Mouse (Mus musculus) skeletal muscle tissue, adult 2 months (tissue): Measurements from ENCODE around the gene Bicc1.
"Not testable (repeated sequence)": the region's sequence is repeated elsewhere in the genome, so short reads cannot be mapped to it uniquely, and the experiment has no call there.

ENCODE experiments used
- DNase-seq: peaks from one replicate; pipeline ENCODE4 v3.0.0-alpha.2; 2012; ENCODE audit warnings: low read depth, low spot score

Bicc1 gene

DNA sequence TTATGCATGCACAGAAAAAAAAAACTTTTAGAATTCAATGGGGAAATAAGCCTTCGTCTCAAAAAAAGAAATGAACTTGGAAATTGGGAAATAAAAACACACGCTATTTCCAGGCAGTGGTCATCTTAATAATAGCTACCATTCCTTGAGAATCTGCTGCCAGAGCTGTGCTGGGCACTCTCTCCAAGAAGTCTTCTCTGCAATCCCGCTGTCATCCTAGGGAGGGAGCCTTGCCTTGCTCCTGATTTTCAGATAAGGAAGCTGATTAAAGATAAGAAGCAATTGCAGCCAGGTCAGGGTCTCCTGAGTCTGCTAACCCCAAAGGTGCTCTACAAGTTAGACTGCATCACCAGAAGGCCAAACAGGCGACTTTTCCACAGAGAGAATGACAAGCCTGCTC is 161.4 kb downstream of the Bicc1 start:
- no peak for DNase-seq

DNA sequence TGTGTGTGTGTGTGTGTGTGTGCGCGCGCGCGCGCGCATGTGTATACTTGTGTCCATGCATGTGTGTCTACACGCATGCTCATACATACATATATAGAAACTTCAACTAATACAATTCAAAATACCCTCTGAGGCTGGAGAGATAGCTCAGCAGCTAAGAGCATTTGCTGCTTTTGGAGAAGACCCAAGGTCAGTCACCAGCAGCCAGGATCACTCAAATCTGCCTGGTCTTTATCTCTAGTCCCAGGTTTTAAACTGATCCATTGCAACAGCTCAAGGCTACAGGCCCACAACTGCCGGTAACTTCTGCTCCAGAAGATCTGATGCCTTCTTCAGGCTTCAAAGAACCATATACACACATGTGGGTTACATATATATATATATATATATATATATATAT is 163.4 kb downstream of the Bicc1 start:
- no peak for DNase-seq

DNA sequence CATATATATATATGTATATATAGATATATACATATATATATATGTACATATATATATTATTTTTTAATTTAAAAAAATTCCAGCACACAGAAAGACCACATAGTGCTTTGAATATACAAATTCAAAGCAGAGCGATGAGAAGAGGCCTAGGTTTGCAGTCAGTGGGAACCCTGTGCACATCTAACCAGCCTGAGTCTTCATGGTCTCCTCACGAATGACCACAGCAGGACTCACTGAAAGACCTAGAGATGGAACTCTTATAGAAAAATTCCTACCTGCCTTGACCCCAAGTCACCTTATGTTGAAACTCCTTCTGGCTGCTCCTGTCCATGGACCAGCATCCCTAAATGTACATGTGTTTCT is 165.4 kb downstream of the Bicc1 start:
- DNase-seq = no peak

DNA sequence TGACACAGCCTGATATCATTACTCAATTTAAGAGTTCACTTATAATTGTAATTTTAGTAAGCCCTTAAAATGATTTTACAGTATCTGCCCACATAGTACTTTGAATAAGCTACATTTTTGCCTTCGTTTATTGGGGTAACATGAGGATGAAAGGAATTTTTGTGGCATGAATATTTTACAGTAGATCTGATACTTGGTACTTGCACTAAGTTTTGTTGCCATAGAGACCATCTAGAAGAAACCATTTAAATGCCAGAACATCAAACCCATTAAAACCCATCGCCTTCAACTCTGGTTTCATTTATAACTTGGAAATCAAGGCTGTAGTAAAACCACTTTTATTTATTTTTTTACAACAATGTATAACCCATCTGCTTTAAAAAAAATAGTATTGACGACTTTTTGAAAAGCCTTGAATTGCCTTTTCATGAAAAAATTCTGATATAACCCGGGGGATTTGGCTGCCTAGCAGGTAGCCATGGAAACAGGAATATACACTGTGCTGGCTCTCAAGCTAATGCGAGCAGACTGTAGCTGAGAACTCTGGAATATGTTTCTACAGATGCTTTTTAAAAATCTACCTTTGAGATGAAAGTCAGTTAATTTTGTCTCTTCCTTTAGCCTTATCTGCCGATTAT is 165.9 kb downstream of the Bicc1 start:
- no peak for DNase-seq

DNA sequence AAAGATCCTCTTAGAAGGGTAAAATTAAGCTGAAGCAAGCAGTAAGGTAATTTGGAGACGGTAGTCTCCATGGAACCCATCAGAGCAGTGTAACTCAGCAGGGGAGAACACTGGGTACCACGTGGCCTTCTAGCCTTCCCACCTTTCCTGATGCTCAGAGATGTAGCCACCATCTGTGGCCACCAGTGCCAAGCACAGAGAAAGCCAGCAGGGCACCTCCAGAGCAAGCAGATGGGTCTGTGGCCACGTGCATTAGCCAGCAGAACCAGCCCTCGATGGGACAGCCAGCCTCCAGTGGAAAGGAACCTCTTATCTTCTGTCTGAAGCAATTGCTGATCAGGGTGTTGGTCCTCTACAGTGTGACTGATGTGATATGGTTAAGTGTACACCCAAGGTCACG is 172.1 kb downstream of the Bicc1 start:
- no peak for DNase-seq

DNA sequence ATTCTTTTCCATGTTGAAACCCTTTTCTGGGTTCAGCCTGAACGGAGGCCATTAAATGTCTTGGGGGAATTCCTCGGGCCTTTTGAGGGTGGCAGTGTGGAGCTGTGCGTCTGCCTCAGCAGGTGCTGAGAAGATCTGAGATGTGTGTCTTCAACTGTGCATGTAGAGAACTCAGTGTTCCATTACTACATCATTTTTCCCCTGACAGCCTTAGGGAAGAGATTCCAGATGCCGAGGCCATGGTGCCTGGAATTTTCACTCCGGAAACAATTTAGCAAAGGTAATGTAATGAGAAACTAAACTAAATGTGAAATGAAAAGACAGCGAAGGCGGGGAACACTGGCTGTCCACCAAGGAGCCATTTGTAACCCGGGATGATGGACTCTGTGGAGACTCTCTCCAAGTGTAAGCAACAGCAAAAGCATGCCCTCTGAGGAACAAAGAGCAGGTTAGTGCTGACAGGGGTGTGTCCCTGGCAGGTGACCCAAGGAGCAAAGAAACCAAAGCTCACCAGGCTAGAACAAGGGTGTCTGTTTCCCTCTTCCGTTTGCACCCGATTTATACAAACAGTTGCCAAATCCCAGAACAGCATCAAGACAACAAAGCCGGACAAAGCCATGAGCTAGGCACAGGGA is 176.3 kb downstream of the Bicc1 start:
- peak; percentile 57 for DNase-seq

DNA sequence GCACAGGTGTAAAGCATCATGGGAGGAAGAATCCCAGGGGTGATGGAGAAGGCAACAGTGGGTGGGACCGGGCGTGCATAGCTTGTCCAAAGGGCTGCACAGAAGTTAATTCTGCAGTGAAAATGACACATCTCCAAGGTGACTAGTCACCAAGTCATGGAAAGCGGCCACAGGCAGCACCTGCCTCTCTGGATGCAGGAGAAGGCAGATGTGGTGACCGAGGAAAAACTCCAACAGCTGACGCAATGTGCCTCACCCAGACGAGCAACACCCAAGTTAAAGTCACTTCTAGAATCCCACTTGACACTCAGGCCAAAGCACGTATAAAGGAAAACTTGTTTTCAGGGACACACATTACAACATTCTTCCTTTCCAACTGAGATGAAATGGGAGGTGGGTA is 177.3 kb downstream of the Bicc1 start:
- no peak for DNase-seq

DNA sequence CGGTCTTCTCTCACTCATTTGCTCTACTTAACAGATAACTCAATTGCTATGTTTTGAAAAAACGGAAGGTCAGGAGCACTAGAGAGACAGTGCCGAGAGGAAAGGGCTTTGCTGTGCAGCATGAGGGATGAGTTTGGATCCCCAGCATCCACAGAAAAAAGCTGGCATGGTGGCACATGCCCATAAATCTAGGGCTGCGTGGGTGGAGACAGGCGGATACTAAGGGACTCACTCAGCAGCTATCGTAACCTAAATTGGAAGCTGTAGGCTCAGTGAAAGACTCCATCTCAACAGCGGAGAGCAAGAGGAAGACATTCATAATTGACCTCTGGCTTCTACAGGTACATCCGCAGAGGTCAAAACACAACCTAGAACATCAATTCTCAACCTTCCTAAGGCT is 179.8 kb downstream of the Bicc1 start:
- no peak for DNase-seq

DNA sequence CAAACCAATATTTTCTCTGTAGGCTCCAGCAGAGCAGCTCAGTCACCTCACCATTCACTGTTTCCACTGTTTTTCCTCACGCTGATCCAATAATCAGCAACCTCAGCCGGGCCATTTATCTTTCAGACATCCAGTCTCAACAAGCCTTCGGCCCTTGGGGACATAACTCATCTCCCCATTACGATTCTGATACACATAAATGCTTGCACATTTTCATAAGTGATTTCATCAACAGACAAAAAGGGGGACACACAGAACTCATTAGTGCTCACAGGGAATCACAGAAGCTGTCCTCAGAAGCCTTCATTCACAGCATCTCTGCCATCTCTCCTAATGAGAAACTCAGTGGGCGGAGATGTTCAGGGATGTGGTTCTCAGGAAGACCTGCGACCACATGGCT is 182.4 kb downstream of the Bicc1 start:
- DNase-seq = peak; percentile 71

DNA sequence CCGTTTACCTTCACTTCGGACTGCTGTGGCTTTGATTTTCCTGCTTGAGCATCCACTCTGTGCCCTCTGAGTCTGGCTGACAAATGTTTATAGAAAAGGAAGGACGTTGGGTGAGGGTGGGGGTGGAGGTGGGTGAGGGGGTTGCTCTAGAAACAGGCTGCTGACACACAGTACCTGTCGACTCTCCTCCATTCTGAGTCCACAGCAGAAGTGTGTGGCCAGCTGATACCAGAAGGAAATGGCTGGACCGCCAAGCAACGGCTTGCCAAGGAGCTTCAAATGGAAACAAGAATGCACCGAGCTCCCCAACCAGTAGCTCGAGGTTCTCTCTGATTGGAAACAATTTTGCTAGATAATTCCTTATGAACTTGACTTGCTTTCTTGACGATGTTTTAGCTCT is 182.9 kb downstream of the Bicc1 start:
- no peak for DNase-seq

DNA sequence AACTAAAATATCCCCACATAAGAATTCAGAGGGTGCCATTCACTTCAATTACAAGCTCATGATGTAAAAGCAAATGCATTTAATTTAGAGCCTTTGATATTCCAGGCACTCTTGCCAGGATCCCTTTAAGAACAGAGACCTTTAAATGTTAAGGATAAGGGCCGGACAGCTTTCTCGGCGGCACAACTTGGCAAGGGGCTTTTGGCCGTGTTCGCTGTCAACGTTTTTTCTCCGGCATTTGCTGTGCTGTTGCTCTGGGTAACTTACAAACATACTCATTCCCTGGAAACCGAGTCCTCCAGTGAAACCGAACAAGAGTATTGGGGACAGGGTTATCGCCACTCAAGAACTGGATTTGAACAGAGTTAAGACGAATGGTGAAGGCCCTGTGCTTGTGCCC is 188.3 kb downstream of the Bicc1 start:
- no peak for DNase-seq

DNA sequence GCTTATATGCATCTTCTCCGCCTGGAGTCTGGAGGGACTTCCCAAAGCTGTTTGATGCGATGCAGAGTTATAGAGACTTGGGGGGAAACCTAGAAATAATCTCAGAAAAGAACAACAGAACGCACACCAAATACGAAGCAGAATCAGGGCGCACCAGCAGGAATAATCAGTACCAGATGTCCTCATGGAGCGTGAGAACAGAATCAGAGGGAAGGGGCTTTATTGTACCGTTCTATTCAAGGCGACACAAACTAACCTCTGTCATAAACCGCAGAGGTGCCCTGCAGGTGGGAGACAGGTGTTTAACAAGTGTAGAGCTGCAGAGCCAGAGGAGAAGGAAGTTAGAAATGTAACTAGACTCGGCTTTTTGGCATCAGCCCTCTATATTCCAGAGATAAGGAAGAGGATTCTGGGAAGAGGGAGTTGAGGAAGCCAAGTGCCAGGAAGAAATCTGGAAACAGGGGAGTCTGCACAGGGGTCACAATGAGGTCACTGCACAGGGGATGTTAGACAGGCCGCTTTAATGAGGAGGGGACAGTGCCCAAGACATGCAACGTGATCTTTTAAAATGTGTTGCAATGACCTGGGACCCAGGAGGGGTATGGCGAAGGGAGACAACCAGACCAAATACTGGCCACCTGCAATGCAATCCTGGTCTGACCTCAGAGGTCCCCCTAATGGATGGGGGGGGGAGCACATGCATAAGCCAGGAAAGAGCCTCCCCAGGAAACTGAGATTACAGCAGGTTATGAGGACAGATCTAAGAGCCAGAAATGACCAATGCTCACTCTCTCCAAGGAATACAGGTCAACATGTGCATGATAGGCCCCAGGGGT is 190.4 kb downstream of the Bicc1 start:
- DNase-seq = peak; percentile 63

DNA sequence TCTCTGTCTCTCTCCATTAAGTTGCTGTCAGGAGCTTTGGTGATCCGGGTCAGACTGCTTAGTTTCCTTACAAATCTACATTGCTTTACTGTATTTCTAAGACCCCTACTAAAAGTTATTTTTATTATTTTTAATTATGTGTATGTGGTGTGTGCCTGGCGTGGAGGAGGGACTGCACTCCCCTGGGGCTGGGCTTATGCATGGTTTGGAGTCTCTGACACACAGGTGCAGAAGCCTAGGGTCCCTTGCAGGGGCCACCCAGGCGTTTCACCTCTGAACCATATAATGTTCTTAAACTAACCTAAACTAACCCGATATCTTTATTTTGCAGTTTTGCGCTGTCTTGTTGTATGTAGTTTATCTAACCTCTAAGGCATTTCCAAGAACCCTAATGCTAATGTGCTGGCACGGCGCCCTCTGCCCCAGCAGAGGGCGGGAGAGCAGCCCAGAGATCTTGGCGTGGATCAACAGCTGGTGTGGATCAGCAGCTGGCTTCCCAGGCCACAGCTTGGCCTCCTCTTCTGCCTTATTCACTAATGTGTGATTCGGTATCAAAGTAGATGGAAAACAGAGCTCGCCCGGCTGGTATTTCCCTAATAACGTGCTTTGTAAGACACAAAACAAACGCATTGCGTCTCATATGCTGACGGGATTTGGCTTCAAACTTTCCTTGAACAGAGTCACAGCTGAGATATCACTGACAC is 192.7 kb downstream of the Bicc1 start:
- peak; percentile 87 for DNase-seq

DNA sequence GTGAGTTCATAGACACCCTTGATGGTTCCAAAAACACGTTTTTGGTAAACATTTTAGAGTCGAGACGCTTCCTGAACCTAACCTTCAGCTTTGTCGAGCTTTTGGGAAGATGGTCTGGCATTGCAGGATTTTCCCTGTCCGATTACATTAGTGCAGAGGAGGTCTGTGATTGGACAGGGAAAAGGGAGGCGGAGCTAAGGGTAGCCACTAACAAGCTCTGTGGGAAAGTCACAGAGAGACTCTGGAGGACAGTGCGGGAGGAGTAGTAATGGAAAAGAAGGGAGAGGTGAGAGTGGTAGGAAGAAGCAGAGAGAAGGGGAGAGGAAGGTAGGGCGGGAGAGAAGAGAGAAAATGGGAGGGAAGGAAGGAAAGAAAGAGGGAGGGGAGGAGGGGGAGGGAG is 194.8 kb downstream of the Bicc1 start:
- no peak for DNase-seq

DNA sequence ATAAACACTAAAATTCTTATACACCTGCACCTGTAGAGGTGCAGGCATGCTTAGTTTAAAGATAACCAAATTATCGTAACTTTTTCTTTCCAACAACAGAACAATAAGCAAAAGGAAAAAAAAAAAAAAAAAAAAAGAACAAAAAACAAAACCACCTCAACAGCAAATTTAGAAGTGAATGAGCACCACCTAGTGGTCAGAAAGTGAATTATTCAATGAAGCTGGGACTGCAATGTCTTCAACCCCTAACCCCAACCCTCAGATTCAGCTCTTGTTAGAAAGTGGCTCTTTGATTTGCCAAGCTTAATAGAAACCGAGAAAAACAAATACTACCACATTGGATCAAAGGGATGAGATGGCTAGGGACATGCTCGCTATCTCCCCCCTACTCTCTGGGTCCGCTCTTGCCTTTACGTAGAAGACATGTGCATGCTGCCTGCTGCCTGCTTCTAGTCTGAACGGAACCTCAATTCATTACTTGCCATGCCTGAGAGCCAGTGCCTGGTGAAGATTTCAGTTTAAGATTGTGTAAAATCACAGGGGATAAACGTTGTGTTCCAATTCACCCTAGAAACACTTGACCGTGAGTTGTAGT is 195.8 kb downstream of the Bicc1 start:
- DNase-seq = peak; percentile 44

DNA sequence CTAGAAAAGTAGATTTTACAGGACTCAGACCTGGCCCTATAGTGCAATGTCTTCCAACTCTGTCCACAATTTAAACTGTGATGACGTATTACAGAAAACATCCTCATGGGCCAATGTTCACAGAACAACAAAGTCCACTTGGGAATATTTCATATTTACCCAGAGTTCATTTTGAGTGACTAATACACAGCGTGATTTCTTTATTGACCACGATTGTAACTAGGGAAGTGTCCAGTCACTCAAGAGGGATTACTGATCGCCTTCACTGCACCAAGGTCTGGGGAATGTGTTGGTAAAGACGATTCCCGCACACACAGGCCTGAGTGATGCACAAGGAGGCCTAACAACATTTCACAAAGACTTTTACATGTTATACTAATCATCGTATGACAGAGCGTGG is 197.9 kb downstream of the Bicc1 start:
- DNase-seq = no peak

DNA sequence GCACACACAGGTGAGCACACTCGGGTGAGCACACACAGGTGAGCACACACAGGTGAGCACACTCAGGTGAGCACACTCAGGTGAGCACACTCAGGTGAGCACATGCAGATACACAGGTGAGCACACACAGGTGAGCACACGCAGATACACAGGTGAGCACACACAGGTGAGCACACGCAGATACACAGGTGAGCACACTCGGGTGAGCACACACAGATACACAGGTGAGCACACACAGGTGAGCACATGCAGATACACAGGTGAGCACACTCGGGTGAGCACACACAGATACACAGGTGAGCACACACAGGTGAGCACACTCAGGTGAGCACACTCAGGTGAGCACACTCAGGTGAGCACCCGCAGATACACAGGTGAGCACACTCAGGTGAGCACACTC is 199.1 kb downstream of the Bicc1 start:
- DNase-seq = not testable (repeated sequence)

DNA sequence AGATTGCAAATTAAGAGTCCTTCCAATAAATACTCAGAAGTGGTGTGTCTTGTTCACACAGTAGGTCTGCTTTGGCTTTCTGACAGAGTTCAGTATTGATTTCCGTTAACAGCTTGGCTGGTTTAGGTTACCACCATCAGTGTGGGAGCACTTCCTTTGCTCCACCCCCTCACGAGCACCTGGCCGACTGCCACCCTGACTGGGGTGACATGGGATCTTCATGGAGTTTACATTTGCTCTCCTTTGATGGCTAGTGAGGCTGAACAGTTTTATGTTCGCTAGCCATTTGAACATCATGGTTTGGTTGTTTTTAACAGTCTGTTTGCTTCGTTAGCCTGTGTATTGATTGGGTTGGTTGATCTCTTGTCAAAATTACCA is 206.7 kb downstream of the Bicc1 start:
- DNase-seq = no peak

DNA sequence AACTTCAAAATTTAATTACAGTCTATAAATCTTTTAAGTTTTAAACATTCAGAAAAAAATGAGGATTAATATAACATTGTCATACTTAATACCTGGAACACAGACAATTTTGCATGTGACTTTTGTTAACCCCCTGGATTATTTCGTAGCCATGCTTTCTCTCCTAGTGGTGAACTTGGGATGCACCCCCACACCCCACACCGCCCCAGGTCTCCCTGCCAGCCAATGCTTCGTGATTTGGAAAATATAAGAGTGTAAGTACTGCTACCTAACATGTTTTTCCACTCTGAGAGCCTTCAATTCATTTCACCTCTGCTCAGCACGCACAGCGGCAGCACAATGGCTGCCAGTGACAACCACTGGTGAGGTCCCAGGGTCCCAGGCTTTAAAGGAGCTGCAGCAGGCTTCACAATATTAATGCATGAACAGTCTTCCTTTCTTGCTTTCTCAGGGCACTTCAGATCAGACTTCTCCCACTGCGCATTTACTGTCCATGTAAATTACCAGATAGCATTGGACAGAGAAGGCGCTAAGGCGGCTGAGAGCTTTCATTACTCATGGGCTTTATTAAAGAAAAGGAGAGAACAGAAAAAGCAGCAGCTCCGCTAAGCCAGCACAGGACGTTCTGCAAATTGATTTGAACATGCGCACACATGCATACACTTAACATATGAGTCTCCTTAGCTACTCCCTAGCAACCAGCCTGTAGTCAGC is 207.3 kb downstream of the Bicc1 start:
- DNase-seq = no peak

DNA sequence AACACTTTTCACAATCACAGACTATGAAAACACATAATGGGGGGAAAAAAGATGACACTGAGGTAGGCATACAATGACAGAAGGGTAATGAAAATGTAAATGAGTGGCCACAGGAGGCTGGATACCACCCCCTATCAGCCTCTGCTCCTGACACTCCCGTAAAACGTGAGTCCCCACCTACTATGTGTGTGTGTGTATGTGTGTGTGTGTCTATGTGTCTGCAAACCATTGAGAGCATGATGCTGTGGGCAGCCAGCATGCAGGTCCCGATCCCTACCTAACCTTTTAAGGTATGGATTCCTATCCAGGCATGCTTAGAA is 209.4 kb downstream of the Bicc1 start:
- no peak for DNase-seq

DNA sequence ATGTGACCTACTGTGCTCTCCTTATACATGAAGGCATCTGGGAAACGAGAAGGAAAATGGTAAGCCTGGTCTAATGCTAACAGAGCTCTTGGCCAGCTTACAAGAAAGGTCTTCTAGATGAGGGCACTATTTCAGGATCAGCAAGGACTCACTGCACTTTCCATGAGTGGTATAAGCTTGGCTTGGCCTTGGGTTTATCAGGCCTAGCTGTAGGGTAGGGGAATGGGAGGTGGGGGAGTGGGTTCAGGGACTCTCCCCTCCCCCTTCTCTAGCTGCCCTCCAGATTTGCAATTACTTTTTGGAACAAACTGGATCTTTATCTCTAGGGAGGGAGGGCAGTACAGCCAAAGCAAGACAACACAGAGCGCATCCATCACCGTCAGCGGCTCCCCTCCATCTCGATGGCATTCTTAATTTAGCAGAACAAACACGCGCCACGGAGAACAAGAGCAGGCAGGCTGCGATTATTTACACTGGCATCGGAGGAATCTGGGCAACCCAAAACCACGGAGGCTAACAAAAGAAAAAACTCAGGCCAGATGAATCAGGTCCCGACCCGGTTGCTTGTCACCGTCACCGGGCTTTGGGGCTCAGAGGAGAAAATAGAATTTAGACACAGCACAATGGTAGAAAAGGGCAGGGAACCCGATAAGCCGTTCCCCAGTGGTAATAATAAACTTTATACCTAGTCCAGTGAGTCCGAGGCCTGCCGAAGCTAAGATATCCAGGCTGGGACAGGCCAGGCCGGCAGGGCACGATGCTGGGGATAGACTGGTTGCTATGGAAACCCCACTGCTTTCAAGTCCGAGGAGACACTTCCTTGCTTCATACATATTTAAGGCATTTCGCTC is 210.0 kb downstream of the Bicc1 start:
- no peak for DNase-seq
